Mouse (Mus musculus) retina, adult 2 months (tissue): ENCODE results near the gene Mum1.
"Not testable (repeated sequence)": the region's sequence is repeated elsewhere in the genome, so short reads cannot be mapped to it uniquely, and the experiment has no call there.

Source experiments
- DNase-seq: peaks from one replicate; pipeline ENCODE4 v3.0.0-alpha.2; 2012; ENCODE audit warnings: low read depth, low spot score

The Mum1 gene

GRCm38 (mm10) chr10:80208248-80208647 lies 18.0 kb upstream of the Mum1 start:
- DNase-seq: no peak

GRCm38 (mm10) chr10:80208841-80209371 lies 17.3 kb upstream of the Mum1 start:
- no peak for DNase-seq

GRCm38 (mm10) chr10:80211547-80212103 lies 14.6 kb upstream of the Mum1 start:
- not testable (repeated sequence) for DNase-seq

- DNase-seq: no peak
Measured at GRCm38 (mm10) chr10:80215048-80215772, 11.0 kb upstream of the Mum1 start.

DNA sequence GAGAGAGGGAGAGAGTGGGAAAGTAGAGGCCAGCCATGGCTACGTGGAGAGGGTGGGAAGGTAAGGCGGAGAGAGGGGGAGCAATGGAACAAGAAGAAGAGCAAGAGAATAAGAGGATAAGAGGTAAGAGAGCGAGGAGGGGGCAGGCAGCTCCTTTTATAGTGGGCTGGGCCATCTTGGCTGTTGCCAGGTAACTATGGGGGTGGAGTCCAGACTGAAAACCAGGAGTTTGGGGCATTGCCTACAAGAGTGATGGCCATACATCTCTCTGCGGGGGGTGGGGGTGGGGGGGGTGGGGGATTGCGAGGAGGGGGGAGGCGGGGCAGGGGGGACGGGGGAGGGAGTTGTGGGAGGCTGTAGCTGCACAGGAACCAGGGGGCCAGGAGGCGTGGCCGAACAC lies 5.6 kb upstream of the Mum1 start:
- DNase-seq: no peak

DNA sequence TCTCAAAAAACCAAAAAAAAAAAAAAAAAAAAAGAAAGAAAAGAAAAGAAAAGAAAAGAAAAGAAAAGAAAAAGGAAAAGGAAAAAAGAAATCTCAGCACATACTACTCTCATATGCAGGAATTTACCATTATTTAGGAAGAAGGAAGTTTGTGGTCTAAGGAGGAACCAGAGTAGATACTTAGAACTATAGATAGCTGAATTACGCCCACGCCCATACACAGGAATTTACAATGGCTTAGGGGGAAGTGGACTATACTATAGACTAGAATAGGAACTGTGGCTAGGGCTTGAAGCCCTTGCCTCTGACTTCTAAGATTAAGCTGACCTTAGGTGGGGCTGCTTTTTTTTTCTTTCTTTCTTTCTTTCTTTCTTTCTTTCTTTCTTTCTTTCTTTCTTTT lies 3.1 kb upstream of the Mum1 start:
- not testable (repeated sequence) for DNase-seq

GRCm38 (mm10) chr10:80226071-80226415 lies 191 bp upstream of the Mum1 start:
- DNase-seq: no peak

DNA sequence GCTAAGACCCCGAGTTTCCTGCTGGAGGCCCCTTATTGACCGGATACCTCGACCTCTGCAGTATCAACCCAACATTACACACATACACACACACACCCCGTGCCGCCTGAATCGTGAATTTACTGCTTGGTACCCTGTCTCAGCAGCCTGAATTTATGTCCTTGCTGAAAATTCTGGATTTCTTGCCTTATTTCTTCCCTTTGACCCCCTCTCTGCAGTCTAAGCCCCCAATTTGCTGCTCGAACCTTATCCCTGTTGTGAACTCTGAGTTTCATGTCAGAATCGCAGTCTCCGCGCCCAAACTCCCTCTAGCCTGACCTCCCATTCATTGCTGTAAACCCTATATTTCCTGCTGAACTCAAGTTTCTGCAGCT lies 919 bp downstream of the Mum1 start:
- no peak for DNase-seq

- DNase-seq: no peak
Measured at GRCm38 (mm10) chr10:80227877-80228775, 1.9 kb downstream of the Mum1 start.

DNA sequence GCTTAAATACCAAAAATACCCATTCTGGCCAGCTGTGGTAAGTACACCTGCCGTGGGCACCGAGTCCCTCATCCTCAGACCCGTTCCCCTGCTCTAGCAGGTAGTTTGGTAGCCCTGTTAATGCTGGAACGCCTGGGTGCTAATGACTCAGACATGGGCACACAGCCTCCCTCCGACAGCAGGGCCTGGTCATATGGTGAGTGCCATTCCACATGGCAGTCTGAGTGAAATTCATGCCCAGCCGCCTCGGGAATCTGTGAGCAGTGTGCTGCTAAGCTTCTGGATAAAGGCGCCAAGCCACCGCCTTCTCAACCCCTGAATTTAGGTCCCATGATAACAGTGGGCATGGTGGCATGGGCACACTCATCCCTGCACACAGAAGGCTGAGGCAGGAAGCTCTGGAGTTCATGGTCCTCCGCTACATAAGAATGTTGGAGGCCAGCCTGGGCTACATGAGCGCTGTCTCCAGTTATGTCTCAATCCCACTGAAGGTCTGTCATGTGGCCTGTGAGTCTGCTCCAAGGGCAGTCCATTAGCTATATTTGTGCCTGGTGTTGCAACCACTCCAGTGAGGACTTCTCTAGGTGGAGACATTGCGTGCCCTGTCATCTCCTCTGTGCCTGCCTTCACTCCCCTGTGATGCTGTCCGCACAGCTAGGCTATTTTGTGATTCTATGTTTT lies 10.1 kb downstream of the Mum1 start:
- DNase-seq: no peak

DNA sequence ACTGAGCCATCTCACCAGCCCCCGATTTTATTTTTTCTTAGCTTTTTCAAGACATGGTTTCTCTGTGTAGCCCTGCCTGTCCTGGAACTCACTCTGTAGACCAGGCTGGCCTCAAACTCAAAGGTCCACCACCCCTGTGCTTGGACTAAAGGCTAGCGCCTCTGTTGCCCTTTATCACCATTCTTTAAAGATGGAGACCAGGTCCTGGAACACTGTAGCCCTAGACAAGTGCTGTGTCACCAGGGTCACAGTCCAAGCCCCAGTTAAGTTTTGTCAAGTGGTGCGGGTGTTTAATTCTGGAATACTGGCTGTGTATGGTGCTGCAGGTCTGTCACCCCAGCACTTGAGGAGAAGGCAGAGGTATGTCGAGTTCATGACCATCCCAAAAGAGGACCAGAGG lies 10.8 kb downstream of the Mum1 start:
- DNase-seq: no peak

DNA sequence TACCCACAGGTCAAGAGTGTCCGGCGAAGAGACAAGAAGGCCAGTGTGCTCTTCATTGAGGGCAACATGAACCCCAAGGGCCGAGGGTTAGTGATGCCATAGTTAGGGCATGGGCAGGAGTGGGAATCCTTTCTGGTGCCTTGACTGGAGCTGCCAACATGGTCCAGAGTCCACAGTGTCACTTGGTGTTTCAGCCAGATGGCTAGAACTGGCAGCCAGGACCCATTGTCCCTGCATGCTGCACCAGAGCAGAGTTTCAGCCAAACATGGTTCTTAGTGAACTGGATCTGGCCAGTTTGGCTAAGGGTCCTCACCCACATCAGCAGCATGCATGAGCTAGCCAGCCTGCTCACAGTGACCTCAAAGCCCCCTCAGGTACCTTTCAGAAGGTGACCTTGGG lies 12.1 kb downstream of the Mum1 start:
- DNase-seq: no peak

DNA sequence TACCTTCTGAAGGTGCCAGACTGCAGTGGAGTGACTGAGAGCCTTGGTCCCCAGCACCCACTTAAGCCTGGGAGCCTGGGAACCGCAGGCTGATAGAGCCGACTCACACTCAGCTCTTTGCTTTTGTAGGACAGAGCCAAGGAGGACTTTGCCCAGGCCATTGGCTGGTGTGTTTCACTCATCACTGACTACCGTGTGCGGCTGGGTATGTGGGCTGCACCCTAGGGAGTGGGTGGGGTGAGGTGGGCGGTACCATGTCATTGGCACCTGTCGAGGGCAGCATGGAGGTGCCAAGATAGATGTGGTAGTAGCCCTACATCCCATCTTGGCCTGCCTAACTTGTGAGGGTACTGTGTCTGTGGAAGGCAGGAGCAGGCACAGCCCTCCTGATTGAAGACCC lies 13.6 kb downstream of the Mum1 start:
- DNase-seq: no peak

DNA sequence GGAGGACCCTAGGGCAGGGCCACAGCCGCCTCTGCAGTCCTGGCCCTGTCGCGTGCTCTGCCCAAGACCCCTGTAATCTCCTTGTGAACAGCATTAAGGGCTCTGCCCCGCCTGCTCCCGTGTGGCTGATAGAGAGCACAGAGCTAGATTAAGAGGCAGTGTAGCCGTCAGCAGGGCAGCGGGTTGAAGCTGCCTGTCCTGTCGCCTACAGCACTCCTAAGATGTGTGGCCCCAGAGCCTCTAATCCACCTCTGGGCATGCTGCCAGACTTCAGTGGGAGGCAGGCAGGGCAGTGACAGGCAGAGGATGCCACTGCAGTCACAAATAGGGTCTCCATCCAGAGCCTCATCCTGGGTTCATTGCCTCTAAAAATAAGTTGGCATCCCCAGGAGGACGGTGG lies 15.9 kb downstream of the Mum1 start:
- peak; percentile 59 for DNase-seq

- DNase-seq: no peak
Measured at GRCm38 (mm10) chr10:80242607-80243006, 16.4 kb downstream of the Mum1 start.

- DNase-seq: no peak
Measured at GRCm38 (mm10) chr10:80244791-80245399, 18.7 kb downstream of the Mum1 start.

DNA sequence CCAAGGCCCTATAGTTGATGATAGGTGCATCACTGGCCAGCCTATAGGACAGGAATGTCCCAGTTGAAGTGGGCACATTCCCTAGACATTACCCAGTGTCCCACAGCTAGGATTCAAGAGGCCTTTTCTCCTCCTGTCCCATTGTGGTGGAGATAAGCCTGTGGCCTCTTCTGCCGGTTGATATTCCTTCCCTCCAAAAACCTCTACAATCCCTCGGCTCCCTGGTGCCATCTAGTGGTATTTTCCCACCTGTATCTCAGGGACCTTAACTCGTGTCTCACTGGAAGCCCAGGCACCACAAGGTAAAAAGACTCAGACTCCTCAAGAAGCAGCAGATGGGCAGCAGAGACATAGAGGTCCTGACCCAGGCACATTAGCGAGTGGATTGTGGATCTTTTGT lies 19.4 kb downstream of the Mum1 start:
- DNase-seq: peak; percentile 70

DNA sequence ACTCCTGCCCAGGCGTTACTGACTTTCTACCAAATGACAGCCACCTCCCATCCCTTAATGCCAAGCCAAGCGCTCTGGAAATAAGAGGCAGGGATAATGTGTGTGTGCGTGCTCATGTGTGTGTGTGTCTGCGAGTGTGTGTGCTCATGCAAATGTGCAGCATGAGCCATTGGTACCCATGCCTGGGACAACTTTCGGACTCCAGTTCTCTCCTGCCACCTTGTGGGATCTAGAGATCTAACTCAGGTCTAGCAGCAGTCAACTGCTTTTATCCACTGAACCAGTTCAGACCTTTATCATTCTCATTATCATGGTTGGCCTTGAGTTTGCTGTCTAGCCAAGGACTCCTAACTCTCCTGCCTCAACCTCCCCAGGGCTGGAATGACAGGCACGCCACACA lies 21.6 kb downstream of the Mum1 start:
- no peak for DNase-seq

DNA sequence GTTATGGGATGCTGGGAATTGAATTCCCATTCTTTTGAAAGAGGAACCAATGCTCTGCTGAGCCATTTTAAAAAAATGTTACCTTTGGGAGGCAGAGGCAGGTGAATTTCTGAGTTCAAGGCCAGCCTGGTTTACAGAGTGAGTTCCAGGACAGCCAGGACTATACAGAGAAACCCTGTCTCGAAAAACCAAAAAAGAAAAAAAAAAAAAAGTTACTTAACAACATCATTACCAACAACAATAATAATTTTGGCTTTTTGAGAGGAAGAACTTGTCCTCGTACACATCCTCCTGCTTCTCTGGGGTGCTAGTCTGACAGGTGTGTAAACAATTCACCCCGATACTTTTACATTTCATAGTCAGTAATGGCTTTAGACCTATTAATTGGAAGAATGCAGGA lies 22.2 kb downstream of the Mum1 start:
- not testable (repeated sequence) for DNase-seq

GRCm38 (mm10) chr10:80248971-80249640 lies 22.9 kb downstream of the Mum1 start, which contains the start of gene Ndufs7:
Gene Ndufs7 (plus strand): TSS chr10:80249121.
- DNase-seq: peak; percentile 94

DNA sequence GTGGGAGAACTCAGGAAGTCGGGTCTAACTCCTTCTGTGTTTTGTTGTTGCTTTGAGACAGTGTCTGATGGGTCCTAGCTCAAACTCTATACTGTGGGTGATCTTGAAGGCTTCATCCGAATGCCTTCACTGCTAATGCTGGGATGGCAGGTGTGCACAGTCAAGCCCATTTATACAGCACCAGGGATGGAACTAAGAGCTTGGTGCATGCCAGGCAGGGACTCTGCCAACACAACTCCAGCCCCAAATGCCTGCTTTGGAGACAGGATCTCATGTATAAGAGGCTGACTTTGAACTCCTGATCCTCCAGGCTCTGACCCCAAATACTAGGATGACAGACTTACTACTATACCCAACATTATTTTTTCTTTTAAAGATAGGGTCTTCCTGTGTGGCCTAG lies 23.8 kb downstream of the Mum1 start:
- DNase-seq: no peak
